Mouse (Mus musculus) heart, postnatal 4 days (tissue): Measurements from ENCODE around the gene Gm9732. TPM values are rescaled to one million over a fixed set of nuclear protein-coding genes. Genes with fewer than 3 reads are reported as not detected.

Source experiments
- total RNA-seq, 2 experiments: library from RNA; stranded (reverse); gene quantifications; 2 replicates each; pipeline ENCODE4 v1.2.3; 2021

The Gm9732 gene
- total RNA-seq, 2 experiments from 2014 or later: not detected

Other genes with a start within 250 kb of the Gm9732 start
- not detected for gene Gm8094, start 198.4 kb upstream of the Gm9732 start, total RNA-seq
- not detected for gene Gm8104, start 174.4 kb upstream of the Gm9732 start, total RNA-seq
- gene Gm7233, start 95.2 kb upstream of the Gm9732 start, total RNA-seq: not detected
- gene Gm8122, start 39.7 kb upstream of the Gm9732 start, total RNA-seq: not detected
- gene Gm8126, start 16.4 kb upstream of the Gm9732 start, total RNA-seq: not detected
- gene Gm8127, start 18.8 kb downstream of the Gm9732 start, total RNA-seq: not detected
- not detected for gene 1700001F09Rik, start 72.8 kb downstream of the Gm9732 start, total RNA-seq
- not detected for gene Gm8138, start 141.3 kb downstream of the Gm9732 start, total RNA-seq